2 mouse cellular contexts compared by ENCODE assay signal in genomic region chr12:73563122-73563521, GRCm38 (mm10). TPM values are rescaled to one million over a fixed set of nuclear protein-coding genes. Genes with fewer than 3 reads are reported as not detected.
"Had no signal": no experiment of that assay in that cellular context is flagged by ENCODE, and none has a peak within 500 bp of the region (broad histone marks: within the 10 kb centered on the region; RNA-seq: fewer than 3 reads in every experiment).

No protein-coding gene starts in this region.

RNA-seq across cellular contexts. Expression of gene Tmem30b, which starts 16.9 kb away (rescaled TPM):
- total RNA-seq: granulocyte monocyte progenitor cell, adult 5-6 weeks had no signal
- polyA plus RNA-seq: erythroblast, embryonic 14.5 days had no signal
